ENCODE assay signal across 12 mouse cellular contexts in genomic region chr12:31295505-31295904, GRCm38 (mm10). TPM values are rescaled to one million over a fixed set of nuclear protein-coding genes. Genes with fewer than 3 reads are reported as not detected.
DNase-seq lines count a peak whose midpoint lies in the region; ATAC-seq lines count a peak whose summit lies in the region.
"Had no signal": no experiment of that assay in that cellular context is flagged by ENCODE, and none has a peak within 500 bp of the region (broad histone marks: within the 10 kb centered on the region; RNA-seq: fewer than 3 reads in every experiment).

No protein-coding gene starts in this region.

- no peak overlapping the region for H3K27ac ChIP-seq in midbrain, embryonic 11.5 days (ENCODE audit: low read depth, low read length)
- no peak overlapping the region for H3K27ac ChIP-seq in midbrain, embryonic 14.5 days (replicated peaks; ENCODE audit: low read depth, low read length)
- H3K27ac ChIP-seq in heart, embryonic 15.5 days: peak overlapping the region; percentile 85
- H3K27ac ChIP-seq in limb, embryonic 12.5 days: peak overlapping the region; percentile 58; the same call in 1 of the 2 replicates
- H3K27ac ChIP-seq in stomach, embryonic 16.5 days (ENCODE audit: low read length): peak overlapping the region; percentile 78; the same call in 1 of the 2 replicates
- H3K27ac ChIP-seq in forebrain, embryonic 15.5 days (replicated peaks): no peak overlapping the region
- H3K27ac ChIP-seq: midbrain, embryonic 12.5 days had no signal

- WGBS in midbrain, embryonic 11.5 days: 72% methylated on average over 3 of the region's 3 CpGs
- WGBS in midbrain, embryonic 14.5 days: 69% methylated on average over 3 of the region's 3 CpGs
- 38% methylated on average over 3 of the region's 3 CpGs for WGBS in heart, embryonic 15.5 days
- 2% methylated on average over 3 of the region's 3 CpGs for WGBS in limb, embryonic 12.5 days
- WGBS in stomach, embryonic 16.5 days: 37% methylated on average over 3 of the region's 3 CpGs
- WGBS in forebrain, embryonic 15.5 days: 78% methylated on average over 3 of the region's 3 CpGs

- H3K9ac ChIP-seq in midbrain, embryonic 11.5 days (ENCODE audit: low read length): no peak overlapping the region
- no peak overlapping the region for H3K9ac ChIP-seq in midbrain, embryonic 14.5 days (replicated peaks; ENCODE audit: low read length)
- H3K9ac ChIP-seq in heart, embryonic 15.5 days: no peak overlapping the region
- H3K9ac ChIP-seq in limb, embryonic 12.5 days (replicated peaks): no peak overlapping the region; the same call in 1 of the 2 replicates
- no peak overlapping the region for H3K9ac ChIP-seq in stomach, embryonic 16.5 days (ENCODE audit: low read length)
- no peak overlapping the region for H3K9ac ChIP-seq in forebrain, embryonic 15.5 days (replicated peaks)
- H3K9ac ChIP-seq: midbrain, embryonic 12.5 days had no signal

- no peak for ATAC-seq in midbrain, embryonic 11.5 days (ENCODE audit: low FRiP score)
- ATAC-seq in midbrain, embryonic 14.5 days (ENCODE audit: low FRiP score, low TSS enrichment): no peak
- no peak for ATAC-seq in heart, embryonic 15.5 days (replicated peaks; ENCODE audit: insufficient number of reproducible peaks, insufficient read depth, low FRiP score, low read depth)
- 0 out of 2 replicates have a peak, but pooled peaks have one; percentile 67 for ATAC-seq in limb, embryonic 12.5 days (ENCODE audit: insufficient number of reproducible peaks, insufficient read depth, low FRiP score, low TSS enrichment, low read depth)
- no peak for ATAC-seq in stomach, embryonic 16.5 days (ENCODE audit: insufficient read depth, low FRiP score)
- ATAC-seq in forebrain, embryonic 15.5 days (replicated peaks): no peak
- no peak for ATAC-seq in megakaryocyte progenitor cell, adult 5-6 weeks (replicated peaks; ENCODE audit: poor library complexity)
- ATAC-seq in inflammation-experienced regulatory T-cells, adult 6 months: no peak
- ATAC-seq: activated CD4-positive, CD25-positive, alpha-beta regulatory T cell, adult 4 months had no signal

- DNase-seq in midbrain, embryonic 11.5 days (ENCODE audit: low spot score, missing footprints): peak; percentile 81
- no peak for DNase-seq in midbrain, embryonic 14.5 days
- DNase-seq: gastrocnemius, postnatal 10 days had no signal

- no peak overlapping the region for H3K4me2 ChIP-seq in midbrain, embryonic 11.5 days
- no peak overlapping the region for H3K4me2 ChIP-seq in midbrain, embryonic 14.5 days (ENCODE audit: low read length)
- H3K4me2 ChIP-seq in heart, embryonic 15.5 days: no peak overlapping the region
- no peak overlapping the region for H3K4me2 ChIP-seq in limb, embryonic 12.5 days
- H3K4me2 ChIP-seq in stomach, embryonic 16.5 days (ENCODE audit: low read depth, low read length): no peak overlapping the region
- no peak overlapping the region for H3K4me2 ChIP-seq in forebrain, embryonic 15.5 days (replicated peaks)
- H3K4me2 ChIP-seq: midbrain, embryonic 12.5 days had no signal

- no peaks in the 10 kb centered on the region for H3K4me1 ChIP-seq in midbrain, embryonic 11.5 days (ENCODE audit: control insufficient read depth, insufficient read depth, low read length)
- H3K4me1 ChIP-seq in midbrain, embryonic 14.5 days (ENCODE audit: control insufficient read depth, insufficient read depth, low read length): no peaks in the 10 kb centered on the region
- H3K4me1 ChIP-seq in heart, embryonic 15.5 days (replicated peaks): peaks cover 72% of the 10 kb centered on the region
- H3K4me1 ChIP-seq in limb, embryonic 12.5 days (replicated peaks): peaks cover 35% of the 10 kb centered on the region
- peaks cover 32% of the 10 kb centered on the region for H3K4me1 ChIP-seq in stomach, embryonic 16.5 days (ENCODE audit: control insufficient read depth, insufficient read depth, low read length)
- H3K4me1 ChIP-seq in forebrain, embryonic 15.5 days: no peaks in the 10 kb centered on the region
- H3K4me1 ChIP-seq: midbrain, embryonic 12.5 days had no signal

- no peaks in the 10 kb centered on the region for H3K36me3 ChIP-seq in midbrain, embryonic 11.5 days (ENCODE audit: control insufficient read depth, insufficient read depth, low read length)
- H3K36me3 ChIP-seq in midbrain, embryonic 14.5 days (ENCODE audit: control insufficient read depth, insufficient read depth, low read length): no peaks in the 10 kb centered on the region
- H3K36me3 ChIP-seq in heart, embryonic 15.5 days: peaks cover 39% of the 10 kb centered on the region
- H3K36me3 ChIP-seq in limb, embryonic 12.5 days: peaks cover 55% of the 10 kb centered on the region
- peaks cover 20% of the 10 kb centered on the region for H3K36me3 ChIP-seq in stomach, embryonic 16.5 days (ENCODE audit: control insufficient read depth, insufficient read depth, low read length)
- no peaks in the 10 kb centered on the region for H3K36me3 ChIP-seq in forebrain, embryonic 15.5 days
- H3K36me3 ChIP-seq: midbrain, embryonic 12.5 days had no signal

- H3K9me3 ChIP-seq in midbrain, embryonic 11.5 days (ENCODE audit: control insufficient read depth, low read length): no peaks in the 10 kb centered on the region
- H3K9me3 ChIP-seq in midbrain, embryonic 14.5 days (ENCODE audit: control insufficient read depth, low read length): no peaks in the 10 kb centered on the region
- no peaks in the 10 kb centered on the region for H3K9me3 ChIP-seq in heart, embryonic 15.5 days (replicated peaks)
- no peaks in the 10 kb centered on the region for H3K9me3 ChIP-seq in limb, embryonic 12.5 days
- no peaks in the 10 kb centered on the region for H3K9me3 ChIP-seq in stomach, embryonic 16.5 days (replicated peaks; ENCODE audit: control insufficient read depth, low read length)
- H3K9me3 ChIP-seq in forebrain, embryonic 15.5 days: no peaks in the 10 kb centered on the region
- H3K9me3 ChIP-seq: midbrain, embryonic 12.5 days had no signal

- H3K4me3 ChIP-seq in midbrain, embryonic 11.5 days (ENCODE audit: low read depth, low read length): no peak overlapping the region
- H3K4me3 ChIP-seq in midbrain, embryonic 14.5 days (replicated peaks; ENCODE audit: low read depth, low read length): no peak overlapping the region
- H3K4me3 ChIP-seq in heart, embryonic 15.5 days: no peak overlapping the region
- no peak overlapping the region for H3K4me3 ChIP-seq in limb, embryonic 12.5 days (replicated peaks)
- H3K4me3 ChIP-seq in stomach, embryonic 16.5 days (replicated peaks; ENCODE audit: low read length): no peak overlapping the region
- H3K4me3 ChIP-seq in forebrain, embryonic 15.5 days: no peak overlapping the region
- H3K4me3 ChIP-seq: midbrain, embryonic 12.5 days had no signal

- H3K27me3 ChIP-seq in midbrain, embryonic 11.5 days (ENCODE audit: control insufficient read depth, insufficient read depth, low read length): no peaks in the 10 kb centered on the region
- no peaks in the 10 kb centered on the region for H3K27me3 ChIP-seq in midbrain, embryonic 14.5 days (ENCODE audit: control insufficient read depth, insufficient read depth, low read length)
- no peaks in the 10 kb centered on the region for H3K27me3 ChIP-seq in heart, embryonic 15.5 days
- H3K27me3 ChIP-seq in limb, embryonic 12.5 days: no peaks in the 10 kb centered on the region
- no peaks in the 10 kb centered on the region for H3K27me3 ChIP-seq in stomach, embryonic 16.5 days (ENCODE audit: control insufficient read depth, insufficient read depth, low read length)
- H3K27me3 ChIP-seq in forebrain, embryonic 15.5 days: no peaks in the 10 kb centered on the region
- H3K27me3 ChIP-seq: midbrain, embryonic 12.5 days had no signal

RNA-seq across cellular contexts. Expression of gene Lamb1, which starts 30.5 kb away (rescaled TPM):
- polyA plus RNA-seq in midbrain, embryonic 11.5 days (2014; fragmentation: Nextera tagmentation; extraction: Ambion mirVana): 17.3 and 18.5 TPM in 2 replicates
- polyA plus RNA-seq in midbrain, embryonic 14.5 days (2014; fragmentation: Nextera tagmentation; extraction: Ambion mirVana): 3.9 and 16.7 TPM in 2 replicates
- polyA plus RNA-seq in heart, embryonic 15.5 days (2015; fragmentation: Nextera tagmentation; extraction: Ambion mirVana): 90.9 and 99.5 TPM in 2 replicates
- polyA plus RNA-seq in limb, embryonic 12.5 days (2016; fragmentation: Nextera tagmentation; extraction: Ambion mirVana): 60.4 and 64.8 TPM in 2 replicates
- polyA plus RNA-seq in stomach, embryonic 16.5 days (2015; fragmentation: Nextera tagmentation; extraction: Ambion mirVana): 108 and 120 TPM in 2 replicates
- polyA plus RNA-seq in forebrain, embryonic 15.5 days (2015; fragmentation: Nextera tagmentation; extraction: Ambion mirVana): 18.3 and 19.1 TPM in 2 replicates
- 0.07 TPM in 1 of 2 replicates, not detected in the other for total RNA-seq in megakaryocyte progenitor cell, adult 5-6 weeks (2015)
- total RNA-seq in megakaryocyte progenitor cell, adult 5-6 weeks (2017): not detected in 2 replicates
- polyA plus RNA-seq in inflammation-experienced regulatory T-cells, adult 6 months (2017; shearing (Covaris generic)): not detected
- polyA plus RNA-seq: activated CD4-positive, CD25-positive, alpha-beta regulatory T cell, adult 4 months had no signal

RNA-seq across cellular contexts. Expression of gene Gm6993, which starts 54.9 kb away (rescaled TPM):
- polyA plus RNA-seq in midbrain, embryonic 11.5 days (2014; fragmentation: Nextera tagmentation; extraction: Ambion mirVana): not detected in 2 replicates
- not detected in 2 replicates for polyA plus RNA-seq in midbrain, embryonic 14.5 days (2014; fragmentation: Nextera tagmentation; extraction: Ambion mirVana)
- not detected in 2 replicates for polyA plus RNA-seq in heart, embryonic 15.5 days (2015; fragmentation: Nextera tagmentation; extraction: Ambion mirVana)
- not detected in 2 replicates for polyA plus RNA-seq in limb, embryonic 12.5 days (2016; fragmentation: Nextera tagmentation; extraction: Ambion mirVana)
- polyA plus RNA-seq in stomach, embryonic 16.5 days (2015; fragmentation: Nextera tagmentation; extraction: Ambion mirVana): not detected in 2 replicates
- polyA plus RNA-seq in forebrain, embryonic 15.5 days (2015; fragmentation: Nextera tagmentation; extraction: Ambion mirVana): not detected in 2 replicates
- total RNA-seq in megakaryocyte progenitor cell, adult 5-6 weeks (2015): not detected in 2 replicates
- total RNA-seq in megakaryocyte progenitor cell, adult 5-6 weeks (2017): not detected in 2 replicates
- not detected for polyA plus RNA-seq in inflammation-experienced regulatory T-cells, adult 6 months (2017; shearing (Covaris generic))
- total RNA-seq: gastrocnemius, postnatal 10 days; left cerebral cortex, postnatal 14 days had no signal
- polyA plus RNA-seq: activated CD4-positive, CD25-positive, alpha-beta regulatory T cell, adult 4 months; midbrain, embryonic 12.5 days had no signal

RNA-seq across cellular contexts. Expression of gene Dld, which starts 55.7 kb away (rescaled TPM):
- 159 and 186 TPM in 2 replicates for polyA plus RNA-seq in midbrain, embryonic 11.5 days (2014; fragmentation: Nextera tagmentation; extraction: Ambion mirVana)
- polyA plus RNA-seq in midbrain, embryonic 14.5 days (2014; fragmentation: Nextera tagmentation; extraction: Ambion mirVana): 111 and 121 TPM in 2 replicates
- 185 and 235 TPM in 2 replicates for polyA plus RNA-seq in heart, embryonic 15.5 days (2015; fragmentation: Nextera tagmentation; extraction: Ambion mirVana)
- polyA plus RNA-seq in limb, embryonic 12.5 days (2016; fragmentation: Nextera tagmentation; extraction: Ambion mirVana): 160 and 167 TPM in 2 replicates
- 124 and 145 TPM in 2 replicates for polyA plus RNA-seq in stomach, embryonic 16.5 days (2015; fragmentation: Nextera tagmentation; extraction: Ambion mirVana)
- 115 and 126 TPM in 2 replicates for polyA plus RNA-seq in forebrain, embryonic 15.5 days (2015; fragmentation: Nextera tagmentation; extraction: Ambion mirVana)
- total RNA-seq in megakaryocyte progenitor cell, adult 5-6 weeks (2015): 105 and 114 TPM in 2 replicates
- 129 and 149 TPM in 2 replicates for total RNA-seq in megakaryocyte progenitor cell, adult 5-6 weeks (2017)
- 100 to 1,000 TPM in 1 of 3 experiments, 10 to 100 TPM in 2; 92.6 to 105 (median 93.2) TPM for polyA plus RNA-seq in inflammation-experienced regulatory T-cells, adult 6 months (2017; shearing (Covaris generic))

Comparison
In these comparisons a context has a peak if more than half of its experiments do, and no peak if none do; other contexts are left out.
1. H3K27ac ChIP-seq: peak in heart, embryonic 15.5 days (single experiment), limb, embryonic 12.5 days (single experiment) and stomach, embryonic 16.5 days (single experiment); none in midbrain, embryonic 11.5 days (single experiment), midbrain, embryonic 14.5 days (single experiment) and forebrain, embryonic 15.5 days (single experiment).